Mouse (Mus musculus) limb, embryonic 12.5 days (tissue): ENCODE measurements at regions not wholly inside any gene's neighbourhood (a gene's known extent, or its start where the extent isn't known, plus 50 kb on each side); places are given as distances from the start of the nearest gene placed in this dataset.

Experiments used
- ATAC-seq: fragments of 200-750 bp; cut with Nextera tagmentation; 2 replicates; pipeline ENCODE4 v1.8.0; 2017; ENCODE audit warnings: low read depth, moderate TSS enrichment; ENCODE audit not compliant: insufficient number of reproducible peaks, insufficient read depth, low FRiP score, low TSS enrichment
- H3K27ac ChIP-seq: fragments of 300-500 bp; sonication (generic); 2 replicates; pipeline ENCODE4 v1.5.1; 2016; ENCODE audit warnings: mild to moderate bottlenecking, moderate library complexity
- H3K27me3 ChIP-seq: fragments of 300-500 bp; sonication (generic); 2 replicates; pipeline ENCODE4 v1.6.1; 2016; ENCODE audit warnings: mild to moderate bottlenecking, moderate library complexity
- H3K36me3 ChIP-seq: fragments of 300-500 bp; sonication (generic); 2 replicates; pipeline ENCODE4 v1.6.1; 2016; ENCODE audit warnings: mild to moderate bottlenecking, moderate library complexity
- H3K4me1 ChIP-seq: fragments of 300-500 bp; sonication (generic); replicated peaks from 2 replicates; pipeline ENCODE4 v1.6.1; 2016
- H3K4me2 ChIP-seq: fragments of 300-500 bp; sonication (generic); 2 replicates; pipeline ENCODE4 v1.6.1; 2016; ENCODE audit warnings: mild to moderate bottlenecking, moderate library complexity
- H3K4me3 ChIP-seq: fragments of 300-500 bp; sonication (generic); replicated peaks from 2 replicates; pipeline ENCODE4 v1.5.1; 2016; ENCODE audit warnings: mild to moderate bottlenecking
- H3K9ac ChIP-seq: fragments of 300-500 bp; sonication (generic); replicated peaks from 2 replicates; pipeline ENCODE4 v1.6.1; 2016; ENCODE audit warnings: mild to moderate bottlenecking, moderate library complexity
- H3K9me3 ChIP-seq: fragments of 300-500 bp; sonication (generic); 2 replicates; pipeline ENCODE4 v1.6.1; 2016; ENCODE audit warnings: mild to moderate bottlenecking, moderate library complexity
- whole genome bisulfite sequencing: fragments of 180-500 bp; shearing (Covaris S2); methylation state at CpG from one replicate; pipeline ENCODE4 v1.1.7; 2016; 5-methylcytosine and 5-hydroxymethylcytosine counted together

DNA sequence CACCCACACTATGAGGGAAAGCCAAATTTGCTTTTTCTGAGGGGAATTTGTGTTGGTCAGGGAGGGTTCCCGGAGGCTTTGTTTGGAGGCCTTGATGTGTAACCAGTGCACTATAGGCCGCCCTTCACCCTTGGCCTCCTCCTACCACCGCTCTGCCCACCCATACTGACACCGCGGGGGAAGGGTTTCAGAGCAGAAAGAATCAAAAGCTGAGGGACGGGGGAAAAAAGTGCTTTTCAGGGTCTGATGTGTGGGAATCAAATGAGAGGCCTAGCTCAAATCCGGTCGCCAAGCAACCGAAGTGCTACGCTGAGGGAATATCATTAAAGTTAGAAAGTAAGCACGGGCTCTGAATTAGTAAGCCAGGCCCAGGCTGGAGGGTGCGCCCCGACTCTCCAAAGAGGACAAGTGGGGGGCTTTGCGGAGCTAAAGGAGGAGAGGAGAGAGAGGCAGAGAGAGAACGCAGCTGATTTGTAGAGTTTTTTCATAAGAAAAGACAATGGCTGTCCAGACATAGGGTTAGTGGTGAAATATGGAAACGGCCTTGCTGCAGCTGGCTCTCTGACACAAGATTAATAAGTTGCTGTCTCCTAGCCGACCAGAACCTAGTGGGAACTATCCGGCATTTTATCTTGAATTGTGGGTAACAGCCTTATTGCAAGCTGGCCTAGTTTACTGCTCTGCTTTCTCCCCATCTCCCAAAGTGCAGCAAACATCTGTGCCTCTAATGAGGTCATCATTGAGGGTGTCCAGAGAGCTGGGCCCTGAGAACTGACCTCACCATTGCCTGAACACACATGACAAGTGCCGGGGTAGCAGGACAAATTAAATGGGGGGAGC, 438.3 kb downstream of the Sox2 start:
- Histone ChIP-seq H3K4me1 (peaks cover 15% of the 10 kb centered on the region), H3K4me2 (no peak overlapping the region), H3K4me3 (no peak overlapping the region), H3K27ac (no peak overlapping the region), H3K9me3 (no peaks in the 10 kb centered on the region), H3K27me3 (no peaks in the 10 kb centered on the region), H3K9ac (no peak overlapping the region), H3K36me3 (no peaks in the 10 kb centered on the region)
- no peak for ATAC-seq
- WGBS, result 70% methylated on average over 19 of the region's 19 CpGs

- 58% methylated on average over 5 of the region's 5 CpGs for WGBS
- no peak overlapping the region for H3K4me3 ChIP-seq
- ATAC-seq, result no peak
Measured at GRCm38 (mm10) chr3:35090496-35091133, 440.4 kb downstream of the Sox2 start.

DNA sequence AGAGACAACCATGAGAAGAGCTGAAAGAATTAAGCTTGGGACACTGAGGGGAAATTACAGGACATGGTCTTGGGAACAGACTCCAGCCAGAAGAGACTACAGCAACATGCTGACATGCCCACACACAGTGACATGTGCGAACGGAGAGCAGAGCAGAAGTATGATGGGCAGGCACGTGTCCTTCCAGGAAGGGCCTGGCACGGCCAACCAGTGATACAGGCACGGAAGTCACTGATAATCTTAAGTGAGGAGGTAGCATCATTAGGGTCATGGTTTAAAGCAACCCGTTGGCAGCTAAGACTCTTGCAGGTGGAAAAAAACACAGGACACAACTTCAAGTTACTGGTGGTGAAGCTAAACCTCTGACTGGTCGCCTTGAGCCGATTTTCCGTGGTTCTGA, 442.8 kb downstream of the Sox2 start:
- no peaks in the 10 kb centered on the region for H3K36me3 ChIP-seq
- H3K9ac ChIP-seq, result no peak overlapping the region
- WGBS, result 72% methylated on average over 9 of the region's 9 CpGs
- no peak for ATAC-seq
- H3K4me1 ChIP-seq, result peaks cover 12% of the 10 kb centered on the region; the same call in 1 of the 2 replicates
- H3K27ac ChIP-seq, result no peak overlapping the region
- H3K4me3 ChIP-seq, result no peak overlapping the region
- no peaks in the 10 kb centered on the region for H3K9me3 ChIP-seq
- no peak overlapping the region for H3K4me2 ChIP-seq
- no peaks in the 10 kb centered on the region for H3K27me3 ChIP-seq

More at GRCm38 (mm10) chr3:35090496-35091133, 440.4 kb downstream of the Sox2 start:
- Histone ChIP-seq H3K27me3 (no peaks in the 10 kb centered on the region), H3K4me2 (no peak overlapping the region), H3K36me3 (no peaks in the 10 kb centered on the region), H3K4me1 (peaks cover 12% of the 10 kb centered on the region; the same call in 1 of the 2 replicates), H3K9me3 (no peaks in the 10 kb centered on the region), H3K9ac (no peak overlapping the region), H3K27ac (no peak overlapping the region)

DNA sequence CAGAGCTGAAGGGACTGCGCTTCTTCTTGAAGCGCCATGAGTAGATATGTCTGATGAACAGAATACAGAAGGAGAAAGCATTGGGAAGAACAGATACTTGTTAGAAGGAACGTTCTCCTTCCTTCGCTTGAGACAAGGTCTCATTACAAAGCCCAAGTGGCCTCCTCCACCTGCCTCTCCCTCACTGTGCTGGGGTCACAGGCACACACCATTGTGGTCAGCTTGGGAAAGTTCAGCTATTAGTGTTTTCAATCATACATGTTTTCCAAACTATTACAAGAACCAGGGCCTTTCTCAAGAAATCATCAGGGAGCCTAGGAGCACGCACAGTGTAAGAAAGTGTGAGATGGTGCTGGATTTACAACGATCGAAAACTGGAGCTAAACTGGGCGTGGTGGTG, 445.0 kb downstream of the Sox2 start:
- 93% methylated on average over 8 of the region's 8 CpGs for WGBS
- H3K4me3 ChIP-seq, result no peak overlapping the region
- no peaks in the 10 kb centered on the region for H3K9me3 ChIP-seq
- H3K36me3 ChIP-seq, result no peaks in the 10 kb centered on the region
- H3K4me2 ChIP-seq, result no peak overlapping the region
- no peak overlapping the region for H3K9ac ChIP-seq
- no peak overlapping the region for H3K27ac ChIP-seq
- H3K27me3 ChIP-seq, result peaks cover 4% of the 10 kb centered on the region; the same call in 1 of the 2 replicates
- no peak for ATAC-seq
- H3K4me1 ChIP-seq, result peaks cover 3% of the 10 kb centered on the region; the same call in 1 of the 2 replicates

- no peaks in the 10 kb centered on the region for H3K36me3 ChIP-seq
- peaks cover 4% of the 10 kb centered on the region; the same call in 1 of the 2 replicates for H3K27me3 ChIP-seq
- WGBS, result 82% methylated on average over 5 of the region's 5 CpGs
- no peak for ATAC-seq
- H3K4me3 ChIP-seq, result no peak overlapping the region
- H3K9ac ChIP-seq, result no peak overlapping the region
- no peak overlapping the region for H3K4me2 ChIP-seq
- no peaks in the 10 kb centered on the region for H3K9me3 ChIP-seq
- no peak overlapping the region for H3K27ac ChIP-seq
- no peaks in the 10 kb centered on the region for H3K4me1 ChIP-seq
Measured at GRCm38 (mm10) chr3:35096381-35096780, 446.2 kb downstream of the Sox2 start.

DNA sequence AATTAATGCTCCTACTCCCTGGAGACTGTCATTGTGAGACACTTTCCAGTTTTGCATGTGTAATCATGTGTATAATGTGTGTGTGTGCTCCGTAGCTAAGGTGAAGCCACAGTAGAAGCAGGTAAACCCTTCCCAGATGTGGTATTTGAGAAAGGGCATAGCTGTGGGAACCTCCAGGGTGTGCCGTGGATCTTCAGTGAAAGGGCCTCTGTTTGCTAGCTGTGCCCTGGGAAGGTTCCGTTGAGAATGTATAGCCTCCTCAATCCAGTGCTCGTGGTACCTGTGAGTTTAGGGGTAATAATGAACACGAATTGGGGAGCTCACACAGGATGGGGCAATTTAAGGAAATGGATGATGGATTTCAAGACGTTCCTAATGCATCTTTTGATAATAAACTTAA, 447.6 kb downstream of the Sox2 start:
- 87% methylated on average over 6 of the region's 6 CpGs for WGBS
- peaks cover 3% of the 10 kb centered on the region; the same call in 1 of the 2 replicates for H3K4me1 ChIP-seq
- H3K4me2 ChIP-seq, result no peak overlapping the region

DNA sequence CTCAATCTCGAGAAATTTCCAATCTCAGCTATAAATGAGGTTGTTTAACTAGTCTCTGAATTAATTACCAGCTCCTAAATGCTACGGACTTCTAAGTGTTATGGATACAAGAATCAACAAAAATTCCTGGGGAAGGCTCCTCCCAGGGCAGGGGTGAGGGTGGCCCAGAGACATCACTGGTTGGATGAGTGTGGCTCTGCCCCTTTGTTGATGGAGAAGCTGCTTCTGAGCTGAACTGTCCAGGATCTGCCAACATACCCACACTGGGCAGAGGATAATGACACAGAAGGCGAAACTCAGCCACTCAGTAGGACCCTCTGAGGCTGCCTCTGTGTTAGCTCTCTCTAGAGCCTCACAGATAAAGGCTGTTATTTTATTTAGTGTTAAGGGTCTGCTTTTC, 449.0 kb downstream of the Sox2 start:
- Histone ChIP-seq H3K9me3 (no peaks in the 10 kb centered on the region), H3K27me3 (peaks cover 12% of the 10 kb centered on the region), H3K9ac (no peak overlapping the region), H3K36me3 (no peaks in the 10 kb centered on the region), H3K4me3 (no peak overlapping the region), H3K4me1 (peaks cover 7% of the 10 kb centered on the region; the same call in 1 of the 2 replicates), H3K4me2 (no peak overlapping the region), H3K27ac (no peak overlapping the region)
- WGBS, result 68% methylated on average over 3 of the region's 3 CpGs
- no peak for ATAC-seq

More for the DNA sequence above, 447.6 kb downstream of the Sox2 start:
- no peak overlapping the region for H3K9ac ChIP-seq
- H3K36me3 ChIP-seq, result no peaks in the 10 kb centered on the region
- no peaks in the 10 kb centered on the region for H3K9me3 ChIP-seq
- H3K27me3 ChIP-seq, result peaks cover 4% of the 10 kb centered on the region; the same call in 1 of the 2 replicates
- no peak overlapping the region for H3K4me3 ChIP-seq
- no peak for ATAC-seq
- no peak overlapping the region for H3K27ac ChIP-seq

DNA sequence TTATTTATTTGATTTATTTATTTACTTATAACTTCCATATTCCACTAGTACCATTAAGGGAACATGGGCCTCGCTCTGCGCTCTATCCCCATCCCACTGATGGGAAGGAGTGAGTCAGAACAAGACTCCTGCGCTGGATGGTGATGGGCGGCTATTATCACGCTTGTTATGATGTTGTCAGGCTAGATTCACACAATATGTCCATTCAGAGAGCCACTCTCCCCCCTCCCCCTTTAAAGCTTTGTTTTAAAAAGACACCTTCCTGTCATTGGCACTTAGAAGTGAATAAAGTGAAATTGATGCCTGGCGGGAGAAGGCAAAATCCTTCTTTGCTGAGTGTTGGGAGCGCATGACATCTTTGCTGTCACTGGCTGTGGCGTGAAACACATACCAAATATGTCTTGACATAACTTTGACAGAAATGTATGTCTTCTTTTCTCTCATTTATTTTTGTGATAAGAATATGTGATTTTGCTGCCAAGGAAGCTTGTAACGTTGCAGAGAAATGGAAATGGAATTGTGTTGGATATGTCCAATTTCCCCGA, 449.7 kb downstream of the Sox2 start:
- ATAC-seq, result no peak
- Histone ChIP-seq H3K9ac (no peak overlapping the region), H3K27ac (no peak overlapping the region), H3K27me3 (peaks cover 15% of the 10 kb centered on the region), H3K4me2 (no peak overlapping the region), H3K4me3 (no peak overlapping the region), H3K4me1 (peaks cover 7% of the 10 kb centered on the region; the same call in 1 of the 2 replicates), H3K36me3 (no peaks in the 10 kb centered on the region), H3K9me3 (no peaks in the 10 kb centered on the region)
- 84% methylated on average over 10 of the region's 10 CpGs for WGBS

- Histone ChIP-seq H3K9me3 (no peaks in the 10 kb centered on the region), H3K36me3 (no peaks in the 10 kb centered on the region), H3K27me3 (peaks cover 27% of the 10 kb centered on the region), H3K4me3 (no peak overlapping the region), H3K4me2 (no peak overlapping the region), H3K27ac (no peak overlapping the region), H3K9ac (no peak overlapping the region), H3K4me1 (peaks cover 7% of the 10 kb centered on the region; the same call in 1 of the 2 replicates)
- 85% methylated on average over 8 of the region's 8 CpGs for WGBS
- no peak for ATAC-seq
Measured at GRCm38 (mm10) chr3:35101286-35101685, 451.1 kb downstream of the Sox2 start.

DNA sequence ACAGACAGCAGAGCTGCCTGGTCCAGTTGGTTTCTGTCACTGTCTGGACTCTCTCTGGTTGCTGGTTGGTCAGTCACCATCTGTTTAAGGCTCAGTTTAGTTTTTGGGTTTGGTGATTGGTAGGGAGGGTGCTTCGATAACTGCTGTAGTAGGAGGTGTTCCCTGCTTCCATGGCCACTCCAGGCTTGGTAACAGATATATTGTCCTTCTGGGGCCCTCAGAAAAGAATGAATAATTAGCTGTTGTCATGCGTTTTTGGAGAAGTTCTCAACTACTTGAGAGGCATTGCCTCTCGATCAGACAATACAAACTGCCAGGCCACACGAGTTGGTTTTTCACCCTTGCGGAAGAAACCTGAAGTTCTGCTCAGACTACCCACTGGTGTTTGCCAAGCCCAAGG, 451.7 kb downstream of the Sox2 start:
- H3K9me3 ChIP-seq, result no peaks in the 10 kb centered on the region
- peaks cover 27% of the 10 kb centered on the region for H3K27me3 ChIP-seq
- no peak overlapping the region for H3K9ac ChIP-seq
- H3K4me3 ChIP-seq, result no peak overlapping the region
- no peak overlapping the region for H3K27ac ChIP-seq
- WGBS, result 68% methylated on average over 5 of the region's 5 CpGs
- ATAC-seq, result no peak
- no peak overlapping the region for H3K4me2 ChIP-seq
- no peaks in the 10 kb centered on the region for H3K36me3 ChIP-seq
- peaks cover 7% of the 10 kb centered on the region; the same call in 1 of the 2 replicates for H3K4me1 ChIP-seq
